Mouse (Mus musculus): ENCODE data around the gene Coro7.
"Not testable (repeated sequence)": the region's sequence is repeated elsewhere in the genome, so short reads cannot be mapped to it uniquely, and the experiment has no call there.

The Coro7 gene

DNA sequence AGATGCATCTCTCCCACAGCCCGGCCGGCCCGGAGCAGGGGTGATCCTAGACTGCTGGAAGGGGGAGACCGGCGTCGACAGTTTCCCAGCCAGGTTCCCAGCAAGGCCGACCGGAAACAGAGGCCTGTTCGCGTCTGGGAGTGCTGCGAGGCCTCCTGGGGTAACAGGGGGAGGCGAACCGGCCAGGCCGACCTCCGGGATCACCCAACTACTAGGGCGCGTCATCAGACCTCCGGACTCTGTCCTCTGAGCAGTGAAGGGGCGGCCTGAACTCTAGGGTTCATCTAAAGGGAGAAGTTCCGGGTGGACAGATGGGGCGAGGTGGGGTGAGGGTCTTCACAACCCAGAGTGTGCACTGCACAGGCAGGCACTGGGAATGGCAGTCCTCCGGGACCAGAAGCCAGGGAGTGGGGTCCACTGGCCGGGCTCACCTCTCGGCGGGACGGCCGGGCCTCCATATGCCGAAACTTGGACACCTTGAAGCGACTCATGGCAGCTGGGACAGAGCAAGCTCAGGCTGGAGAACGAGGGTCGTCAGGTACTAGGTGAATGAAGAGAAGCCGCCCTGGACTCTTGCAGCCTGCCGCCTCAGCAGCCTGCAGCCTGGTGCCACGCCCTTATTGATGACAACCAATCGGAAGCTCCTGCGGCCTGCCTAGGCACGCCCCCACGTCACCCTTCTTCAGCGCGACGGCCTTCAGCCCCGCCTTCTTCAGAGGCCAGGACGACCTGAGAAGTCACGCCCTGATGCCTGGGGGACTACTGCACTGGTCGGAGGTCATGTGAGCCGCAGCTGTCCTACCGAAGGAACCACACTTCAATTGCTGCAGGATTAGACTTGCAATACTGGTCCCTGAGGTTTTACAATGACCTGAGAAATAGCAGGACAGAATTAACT is at the start of gene Coro7:
Coro7 (minus strand) TSS at position 657 of the 898 bp plus-strand sequence.
- in situ Hi-C loops (cut with MseI, MboI), result no loop called here

DNA sequence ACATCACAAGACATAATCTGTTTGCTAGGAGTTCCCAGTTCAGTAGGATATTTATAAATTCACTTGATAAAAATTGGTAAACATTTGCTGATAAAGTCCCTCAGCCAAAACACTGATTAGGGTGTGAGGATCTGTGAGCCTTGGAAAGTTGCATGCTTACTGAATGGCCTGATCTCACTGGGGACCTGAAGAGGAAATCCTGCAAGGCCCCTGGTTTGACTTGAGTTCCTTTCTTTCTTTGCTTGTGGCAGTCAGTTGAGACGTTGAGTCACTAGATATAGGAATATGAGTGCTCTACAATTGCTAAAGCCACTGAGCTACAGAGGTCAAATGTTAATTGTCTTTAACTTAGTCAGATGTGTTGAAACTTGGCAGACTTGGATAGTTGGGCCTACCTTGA is 48.4 kb upstream of the Coro7 start:
- in situ Hi-C loops (cut with MseI, MboI), result no loop called here

GRCm38 (mm10) chr16:4727526-4727925 is 47.9 kb upstream of the Coro7 start:
- in situ Hi-C loops (cut with MseI, MboI), result no loop called here

- in situ Hi-C loops (cut with MseI, MboI), result no loop called here
Measured at GRCm38 (mm10) chr16:4726528-4727128, 47.1 kb upstream of the Coro7 start.

DNA sequence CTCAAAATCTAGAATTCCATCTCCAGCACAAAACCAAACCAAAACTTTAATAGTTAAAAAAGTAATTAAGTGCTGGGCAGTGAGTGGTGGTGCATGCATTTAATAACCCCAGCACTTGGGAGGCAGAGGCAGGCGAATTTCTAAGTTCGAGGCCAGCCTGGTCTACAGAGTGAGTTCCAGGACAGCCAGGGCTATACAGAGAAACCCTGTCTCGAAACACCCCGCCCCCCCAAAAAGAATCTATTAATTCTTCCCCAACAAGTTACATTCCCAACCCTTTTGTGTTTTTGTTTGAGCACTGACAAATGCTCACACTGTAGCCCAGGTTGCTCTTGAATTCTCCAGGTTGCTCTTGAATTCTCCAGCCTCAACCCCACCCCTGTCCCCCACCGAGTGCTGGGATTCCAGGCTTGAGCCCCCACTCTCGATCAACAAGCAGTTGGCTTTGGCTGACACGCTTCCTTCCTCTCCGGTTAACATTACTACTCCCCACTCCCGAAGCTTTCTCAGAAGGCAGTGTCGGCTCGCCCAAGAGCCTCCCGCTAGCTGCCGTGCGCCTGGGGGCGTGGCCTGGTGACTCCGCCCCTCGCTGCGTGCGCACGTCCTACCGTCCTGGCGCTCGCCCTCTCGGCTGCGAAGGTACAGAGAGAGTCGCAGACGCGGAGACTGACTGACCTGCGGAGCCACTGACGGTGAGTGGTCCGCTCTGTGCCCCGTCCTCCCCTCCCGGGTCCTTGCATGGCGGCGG is 46.4 kb upstream of the Coro7 start, which contains the start of gene Hmox2:
Hmox2 (plus strand) TSS at position 582 of the 748 bp plus-strand sequence.
- in situ Hi-C loops (cut with MseI, MboI), result no loop called here

DNA sequence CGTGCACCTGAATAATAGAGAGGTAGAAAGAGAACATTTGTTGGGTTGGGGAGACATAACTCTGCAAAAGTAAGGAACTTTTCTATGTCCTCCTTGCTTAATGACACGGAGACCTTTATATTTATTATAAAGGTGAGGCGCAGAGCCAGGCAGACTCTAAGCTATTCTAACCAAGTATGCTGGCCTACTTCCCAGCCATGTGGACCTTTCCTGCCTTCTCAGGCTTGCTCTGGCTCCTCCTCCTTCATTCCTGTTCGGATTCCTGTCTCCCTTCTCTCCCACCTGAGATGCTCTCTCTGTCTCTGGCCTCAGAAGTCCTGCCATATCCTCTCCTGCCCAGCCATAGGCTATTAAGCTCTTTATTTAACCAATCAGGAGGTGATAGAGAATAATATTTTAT is 45.7 kb upstream of the Coro7 start:
- in situ Hi-C loops (cut with MseI, MboI), result no loop called here

DNA sequence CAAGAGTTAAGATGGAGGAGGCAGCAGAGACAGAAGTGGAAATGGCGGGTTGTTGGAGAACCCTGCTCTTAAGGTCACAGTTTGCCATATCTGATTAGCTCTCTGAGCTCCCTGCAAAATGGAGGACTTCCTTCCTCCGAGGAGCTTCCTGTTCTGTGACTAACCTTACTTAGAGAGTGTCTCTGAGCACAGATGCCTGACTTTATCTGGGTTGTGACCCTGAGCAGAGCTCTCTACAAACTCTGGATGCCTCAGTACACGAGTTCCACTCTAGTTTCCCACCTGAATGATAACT is 43.3 kb upstream of the Coro7 start:
- in situ Hi-C loops (cut with MseI, MboI), result no loop called here

GRCm38 (mm10) chr16:4722128-4722914 is 42.7 kb upstream of the Coro7 start:
- in situ Hi-C loops (cut with MseI, MboI), result no loop called here

- in situ Hi-C loops (cut with MseI, MboI), result no loop called here
Measured at GRCm38 (mm10) chr16:4718753-4719518, 39.4 kb upstream of the Coro7 start, which contains the start of gene Nmral1. TSS of gene Nmral1 (minus strand) at chr16:4719356.

GRCm38 (mm10) chr16:4717866-4718265 is 38.3 kb upstream of the Coro7 start:
- in situ Hi-C loops (cut with MseI, MboI), result no loop called here

GRCm38 (mm10) chr16:4713861-4714710 is 34.5 kb upstream of the Coro7 start:
- in situ Hi-C loops (cut with MseI, MboI), result no loop called here

DNA sequence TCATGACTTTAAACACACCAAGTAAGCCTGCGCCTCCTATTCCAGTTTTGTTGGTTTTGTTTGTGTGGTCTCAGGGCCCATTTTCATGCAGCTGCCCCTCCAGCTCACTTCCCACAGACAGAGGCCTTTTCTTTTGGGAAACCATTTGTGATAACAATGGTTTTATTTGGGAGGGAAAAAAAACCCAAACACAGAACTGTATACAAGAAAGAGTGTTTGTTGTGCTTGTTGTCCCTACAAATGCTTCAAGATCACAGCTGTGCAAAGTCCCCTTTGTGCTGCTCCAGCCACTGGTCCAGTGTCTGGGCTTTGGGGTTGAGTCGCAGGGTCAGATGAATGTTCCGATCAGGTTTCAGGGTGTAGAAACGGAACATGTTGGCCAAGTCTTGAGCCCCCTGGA is 31.6 kb upstream of the Coro7 start:
- in situ Hi-C loops (cut with MseI, MboI), result no loop called here

DNA sequence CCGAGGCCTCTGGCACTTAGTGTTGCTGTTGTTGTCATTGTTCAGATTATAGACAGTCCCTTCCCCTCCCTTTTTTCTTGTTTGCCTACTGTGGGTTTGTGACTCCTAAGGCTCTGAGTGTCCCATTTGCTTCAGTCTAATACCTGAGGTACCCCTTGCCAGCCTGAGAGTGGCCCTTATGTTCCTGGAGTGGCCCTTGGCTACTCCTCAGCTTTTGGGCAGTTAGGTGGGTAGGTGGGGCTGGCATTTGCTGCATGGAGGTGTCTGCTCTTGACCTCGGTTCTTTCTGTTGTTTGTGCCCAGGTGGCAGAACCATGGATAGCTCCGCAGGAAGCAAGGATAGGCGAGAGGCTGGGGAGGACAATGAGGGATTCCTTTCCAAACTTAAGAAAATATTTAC is 26.0 kb upstream of the Coro7 start:
- in situ Hi-C loops (cut with MseI, MboI), result no loop called here

DNA sequence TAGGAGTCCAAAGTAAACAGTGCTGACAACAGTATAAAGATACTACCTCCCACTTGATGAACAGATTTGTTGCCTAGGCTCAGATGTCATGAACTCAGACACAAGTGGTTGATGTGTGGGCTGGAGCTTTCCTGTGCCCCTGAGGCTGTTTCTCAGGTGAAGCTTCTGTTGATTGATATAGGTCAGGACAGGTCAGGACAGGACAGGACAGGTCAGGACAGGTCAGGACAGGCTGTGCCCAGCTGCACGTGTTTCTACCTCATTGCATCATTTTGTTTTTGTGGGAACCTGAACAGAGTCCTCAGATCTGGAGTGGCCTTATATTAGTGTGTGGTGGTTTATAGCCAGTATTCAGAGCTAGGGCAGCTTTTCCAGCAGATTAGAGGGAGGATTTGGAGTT is 23.1 kb upstream of the Coro7 start:
- in situ Hi-C loops (cut with MseI, MboI), result no loop called here

- in situ Hi-C loops (cut with MseI, MboI), result no loop called here
Measured at GRCm38 (mm10) chr16:4701211-4701610, 21.6 kb upstream of the Coro7 start.

GRCm38 (mm10) chr16:4689371-4689770 is 9.8 kb upstream of the Coro7 start:
- in situ Hi-C loops (cut with MseI, MboI), result not testable (repeated sequence)

DNA sequence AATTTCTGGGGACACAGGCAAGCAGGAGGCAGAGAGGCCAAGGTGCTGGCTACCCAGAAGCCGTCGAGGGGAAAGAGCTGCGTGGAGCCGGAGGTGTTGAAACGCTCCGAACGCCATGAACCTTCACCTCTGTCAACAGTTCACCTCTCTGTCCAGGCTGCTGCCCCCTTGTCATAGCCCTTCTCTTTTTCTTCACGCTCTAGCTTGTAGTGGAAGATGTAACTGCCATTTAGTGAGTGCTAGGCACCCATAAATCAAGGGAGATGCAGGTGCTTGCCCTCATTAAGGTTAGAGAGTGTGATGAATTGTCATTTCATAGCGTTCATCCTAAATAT is 4.8 kb upstream of the Coro7 start:
- in situ Hi-C loops (cut with MseI, MboI), result no loop called here

DNA sequence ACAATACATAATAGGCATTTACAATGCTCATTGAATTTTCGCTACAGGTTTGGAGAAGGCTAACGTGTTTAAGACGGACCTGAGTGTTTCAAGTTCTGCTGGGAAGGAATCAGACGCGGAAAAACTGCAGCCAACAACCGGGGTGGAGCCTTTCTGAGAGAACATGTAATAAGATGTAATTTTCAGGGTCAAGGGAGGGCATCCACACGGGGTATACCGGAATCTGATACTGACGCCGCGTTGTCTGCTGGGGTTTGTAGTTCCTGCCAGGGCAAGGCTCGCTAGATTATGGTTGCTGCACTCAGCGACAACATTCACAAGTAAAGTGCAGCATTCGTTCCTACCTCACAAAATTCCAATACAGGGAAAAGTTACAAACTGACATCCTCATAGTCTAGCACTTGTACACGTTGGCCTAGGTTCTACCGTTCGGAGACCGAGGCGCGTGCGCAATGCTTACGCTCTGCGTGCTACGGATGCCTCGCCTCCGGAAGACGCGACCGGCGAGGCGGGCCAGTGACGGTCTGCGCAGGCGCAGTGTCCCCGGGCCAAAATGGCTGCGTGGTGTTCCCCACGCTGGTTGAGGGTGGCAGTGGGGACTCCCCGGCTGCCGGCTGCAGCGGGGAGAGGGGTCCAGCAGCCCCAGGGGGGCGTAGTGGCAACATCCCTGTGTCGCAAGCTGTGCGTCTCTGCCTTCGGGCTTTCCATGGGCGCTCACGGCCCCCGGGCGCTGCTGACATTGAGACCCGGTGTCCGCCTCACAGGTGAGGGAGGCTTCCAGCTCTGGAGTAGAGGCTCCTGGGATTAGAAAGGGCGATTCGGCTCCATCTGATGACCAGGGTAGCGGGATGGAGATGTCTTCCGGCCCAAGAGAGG is 4.2 kb upstream of the Coro7 start:
- in situ Hi-C loops (cut with MseI, MboI), result no loop called here

DNA sequence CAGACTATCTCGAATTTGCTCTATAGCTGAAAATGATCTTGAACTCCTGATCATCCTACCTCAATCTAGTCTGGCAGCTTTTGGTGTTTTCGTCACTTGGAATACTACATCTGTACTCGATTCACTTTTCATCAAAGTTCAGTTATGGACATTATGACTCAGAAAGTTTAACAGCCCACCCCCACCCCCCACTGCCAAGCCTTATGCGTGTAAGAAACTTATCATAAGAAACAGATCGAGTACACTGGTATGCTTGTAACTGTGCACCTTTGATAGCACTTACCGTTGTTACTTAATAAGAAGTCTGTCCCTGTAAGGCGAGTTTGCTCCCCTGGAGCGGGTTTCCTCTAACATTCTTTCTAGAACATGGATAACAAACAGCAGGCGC is 3.6 kb upstream of the Coro7 start:
- in situ Hi-C loops (cut with MseI, MboI), result no loop called here

Data from mouse trophoblast stem cell (cell line).